Mouse (Mus musculus): ENCODE data around the gene Slc25a48.
A peak's percentile ranks its signal among the peaks of the same experiment; 100 is the strongest.

The Slc25a48 gene

GRCm38 (mm10) chr13:56509796-56510195, 71.6 kb downstream of the Slc25a48 start:
- peak in 1 of 2 experiments; percentile 21 for DNase-seq (ENCODE audit: low spot score in 2 of 2)

DNA sequence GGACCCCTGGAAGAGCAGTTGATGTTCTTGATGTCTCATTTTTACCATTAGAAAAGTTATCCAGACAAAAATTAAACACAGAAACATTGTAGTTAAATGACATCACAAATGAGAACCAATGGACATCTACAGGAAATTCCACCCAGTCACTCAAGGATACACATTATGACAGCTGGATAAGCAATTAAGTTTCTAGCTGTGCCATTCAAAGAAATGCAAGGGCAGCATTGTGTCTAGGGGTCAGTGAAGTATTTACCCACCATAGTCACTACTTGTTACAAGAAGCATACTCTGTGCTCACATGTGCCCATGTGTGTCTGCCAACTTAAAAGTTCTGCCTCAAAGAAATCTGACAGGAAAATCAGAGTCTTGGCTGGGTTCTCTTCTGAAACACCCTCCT, 75.4 kb downstream of the Slc25a48 start:
- DNase-seq (ENCODE audit: low spot score in 2 of 2) = no peak

DNA sequence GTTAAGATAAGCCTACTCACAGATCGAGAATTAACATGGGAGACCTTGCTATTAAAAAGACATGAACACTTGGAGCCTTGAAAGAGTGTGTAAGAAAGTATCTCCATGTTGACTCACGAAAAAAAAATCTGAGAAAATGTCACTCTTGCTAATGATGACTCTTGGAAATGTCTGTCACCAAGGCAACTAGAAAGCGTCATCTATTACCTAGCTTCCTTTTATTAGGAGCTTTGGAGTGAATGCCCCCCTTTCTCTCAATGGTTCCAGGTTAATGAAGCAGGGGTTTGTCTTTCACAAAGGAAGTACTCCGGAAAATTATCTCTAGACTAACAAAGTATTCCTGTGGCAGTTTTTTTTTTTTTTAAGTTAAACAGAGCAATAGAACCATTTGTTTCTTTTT, 78.2 kb downstream of the Slc25a48 start:
- DNase-seq (ENCODE audit: low spot score in 2 of 2) = no peak

DNA sequence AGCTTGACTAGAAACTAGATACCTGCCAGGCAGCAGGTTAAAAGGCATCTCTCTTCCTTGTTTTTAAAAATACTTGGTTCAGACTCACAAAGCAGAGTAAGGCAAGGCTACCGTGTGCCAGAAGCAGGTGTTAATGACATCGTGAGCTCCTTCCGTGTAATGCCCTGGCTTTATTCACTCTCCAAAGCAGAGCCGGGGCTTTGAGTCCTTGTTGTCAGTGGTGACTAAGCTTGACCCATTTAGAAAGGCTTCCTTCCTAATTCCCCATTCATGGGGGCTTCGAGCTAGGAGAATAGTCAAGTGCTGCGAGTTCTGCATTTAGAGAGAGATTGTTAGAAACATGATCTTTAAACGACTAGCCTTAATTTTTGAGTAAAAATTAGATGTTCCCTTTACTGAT, 78.7 kb downstream of the Slc25a48 start:
- DNase-seq (ENCODE audit: low spot score in 2 of 2) = no peak

DNA sequence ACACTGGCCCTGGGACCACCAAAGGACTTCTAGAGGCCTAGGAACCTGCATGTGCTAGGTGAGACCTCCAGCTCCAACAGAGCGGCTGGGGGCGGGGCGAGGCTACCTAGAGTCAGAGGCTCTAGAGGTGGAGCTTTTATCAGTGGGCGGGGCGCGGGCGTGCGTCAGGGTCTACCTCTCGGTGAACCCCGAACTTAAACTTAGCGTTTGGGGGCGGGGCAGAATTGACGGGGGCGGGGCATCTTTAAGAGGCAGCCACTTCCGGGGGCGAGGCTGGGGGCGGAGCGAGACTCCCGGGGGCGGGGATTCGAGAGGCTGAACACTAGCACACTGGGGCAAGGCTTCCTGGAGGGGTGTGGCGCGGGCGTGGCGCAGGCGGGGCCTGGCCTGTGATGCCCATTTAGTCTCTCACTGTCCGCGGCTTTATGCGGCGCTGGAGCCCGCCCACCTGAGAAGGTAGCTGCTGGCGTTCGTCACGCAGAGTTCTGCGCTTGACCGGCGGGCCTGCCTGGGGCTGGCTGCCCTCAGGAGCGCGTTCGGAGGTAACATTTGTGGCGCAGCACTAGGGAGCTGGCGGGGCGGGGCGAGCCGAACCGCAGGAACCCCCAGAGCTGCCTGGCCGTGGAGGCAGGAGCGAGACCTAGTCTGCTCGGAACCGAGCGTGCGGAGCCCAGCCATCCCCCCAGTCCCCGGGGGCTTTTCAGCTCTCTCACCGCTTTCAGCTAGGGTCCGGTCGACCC, 84.1 kb downstream of the Slc25a48 start, which contains the start of gene Fbxl21:
TSS of gene Fbxl21 (plus strand) at position 392 of the 740 bp plus-strand sequence.
- peak; percentile 89 to 92 for DNase-seq (ENCODE audit: low spot score in 2 of 2)

DNA sequence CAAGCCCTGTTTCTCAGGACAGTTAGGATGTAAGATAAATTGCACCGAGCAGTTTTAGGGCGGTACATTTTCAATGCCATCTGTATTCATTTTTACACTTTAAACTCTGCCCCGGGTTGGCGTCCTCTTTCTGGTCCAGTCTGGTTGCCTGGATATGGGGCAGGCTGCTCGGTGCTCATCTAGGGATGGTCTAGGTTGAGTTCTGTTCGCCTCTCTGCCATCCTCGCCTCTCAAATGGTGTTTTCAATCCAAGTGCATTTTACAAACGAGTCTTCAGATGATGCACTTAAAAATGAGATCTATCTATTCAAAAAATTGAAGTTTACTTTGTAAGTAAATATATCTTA, 84.6 kb downstream of the Slc25a48 start:
- DNase-seq (ENCODE audit: low spot score in 2 of 2) = no peak

Data from spleen, postnatal 4 days (tissue).